Mouse (Mus musculus): Measurements from ENCODE around the gene Tmem213. TPM values are rescaled to one million over a fixed set of nuclear protein-coding genes. Genes with fewer than 3 reads are reported as not detected.

The Tmem213 gene
- polyA plus RNA-seq, 1 experiment from 2014 or later = not detected

- WGBS = 91% methylated on average over 5 of the region's 5 CpGs
- no peaks in the 10 kb centered on the region for H3K9me3 ChIP-seq (ENCODE audit: control insufficient read depth, low read length)
- no peak overlapping the region for H3K9ac ChIP-seq (ENCODE audit: low read depth, low read length)
- H3K27me3 ChIP-seq (replicated peaks; ENCODE audit: control insufficient read depth, insufficient read depth, low read length) = no peaks in the 10 kb centered on the region
- H3K27ac ChIP-seq (ENCODE audit: low read length) = no peak overlapping the region
- H3K4me2 ChIP-seq (ENCODE audit: low read depth, low read length) = no peak overlapping the region
- H3K36me3 ChIP-seq (ENCODE audit: control insufficient read depth, insufficient read depth, low read length) = no peaks in the 10 kb centered on the region
- no peak for ATAC-seq
- peaks cover 7% of the 10 kb centered on the region; the same call in 1 of the 2 replicates for H3K4me1 ChIP-seq (ENCODE audit: control insufficient read depth, insufficient read depth, low read length)
- no peak overlapping the region for H3K4me3 ChIP-seq (ENCODE audit: low read length)
Observed at GRCm38 (mm10) chr6:38108449-38108848, 606 bp upstream of the Tmem213 start.

GRCm38 (mm10) chr6:38109871-38110270, 816 bp downstream of the Tmem213 start:
- Histone ChIP-seq H3K9ac (ENCODE audit: low read depth, low read length) (no peak overlapping the region), H3K27me3 (replicated peaks; ENCODE audit: control insufficient read depth, insufficient read depth, low read length) (no peaks in the 10 kb centered on the region), H3K36me3 (ENCODE audit: control insufficient read depth, insufficient read depth, low read length) (no peaks in the 10 kb centered on the region), H3K4me1 (ENCODE audit: control insufficient read depth, insufficient read depth, low read length) (peaks cover 7% of the 10 kb centered on the region; the same call in 1 of the 2 replicates), H3K27ac (ENCODE audit: low read length) (no peak overlapping the region), H3K4me3 (ENCODE audit: low read length) (no peak overlapping the region), H3K9me3 (ENCODE audit: control insufficient read depth, low read length) (no peaks in the 10 kb centered on the region), H3K4me2 (ENCODE audit: low read depth, low read length) (no peak overlapping the region)
- 19% methylated on average over 9 of the region's 9 CpGs for WGBS
- ATAC-seq = no peak

- H3K27ac ChIP-seq (ENCODE audit: low read length) = no peak overlapping the region
- ATAC-seq = peak; percentile 44
- H3K4me2 ChIP-seq (ENCODE audit: low read depth, low read length) = no peak overlapping the region
Observed at GRCm38 (mm10) chr6:38110859-38111258, 1.8 kb downstream of the Tmem213 start.

GRCm38 (mm10) chr6:38116107-38116770, 7.2 kb downstream of the Tmem213 start:
- Histone ChIP-seq H3K9ac (ENCODE audit: low read depth, low read length) (no peak overlapping the region), H3K27me3 (replicated peaks; ENCODE audit: control insufficient read depth, insufficient read depth, low read length) (no peaks in the 10 kb centered on the region), H3K27ac (ENCODE audit: low read length) (no peak overlapping the region), H3K36me3 (ENCODE audit: control insufficient read depth, insufficient read depth, low read length) (no peaks in the 10 kb centered on the region), H3K4me3 (ENCODE audit: low read length) (no peak overlapping the region), H3K9me3 (ENCODE audit: control insufficient read depth, low read length) (no peaks in the 10 kb centered on the region), H3K4me1 (ENCODE audit: control insufficient read depth, insufficient read depth, low read length) (no peaks in the 10 kb centered on the region), H3K4me2 (ENCODE audit: low read depth, low read length) (no peak overlapping the region)
- WGBS = 47% methylated on average over 4 of the region's 4 CpGs
- ATAC-seq = no peak

More at GRCm38 (mm10) chr6:38110859-38111258, 1.8 kb downstream of the Tmem213 start:
- Histone ChIP-seq H3K27me3 (replicated peaks; ENCODE audit: control insufficient read depth, insufficient read depth, low read length) (no peaks in the 10 kb centered on the region), H3K9ac (ENCODE audit: low read depth, low read length) (no peak overlapping the region), H3K4me3 (ENCODE audit: low read length) (no peak overlapping the region), H3K4me1 (ENCODE audit: control insufficient read depth, insufficient read depth, low read length) (peaks cover 7% of the 10 kb centered on the region; the same call in 1 of the 2 replicates), H3K36me3 (ENCODE audit: control insufficient read depth, insufficient read depth, low read length) (no peaks in the 10 kb centered on the region), H3K9me3 (ENCODE audit: control insufficient read depth, low read length) (no peaks in the 10 kb centered on the region)
- 54% methylated on average over 9 of the region's 9 CpGs for WGBS

GRCm38 (mm10) chr6:38118341-38118740, 9.3 kb downstream of the Tmem213 start:
- Histone ChIP-seq H3K9me3 (ENCODE audit: control insufficient read depth, low read length) (no peaks in the 10 kb centered on the region), H3K9ac (ENCODE audit: low read depth, low read length) (no peak overlapping the region), H3K4me1 (ENCODE audit: control insufficient read depth, insufficient read depth, low read length) (no peaks in the 10 kb centered on the region), H3K4me3 (ENCODE audit: low read length) (no peak overlapping the region), H3K27ac (ENCODE audit: low read length) (no peak overlapping the region), H3K27me3 (replicated peaks; ENCODE audit: control insufficient read depth, insufficient read depth, low read length) (no peaks in the 10 kb centered on the region), H3K36me3 (ENCODE audit: control insufficient read depth, insufficient read depth, low read length) (no peaks in the 10 kb centered on the region), H3K4me2 (ENCODE audit: low read depth, low read length) (no peak overlapping the region)
- no peak for ATAC-seq
- 83% methylated on average over 6 of the region's 6 CpGs for WGBS

GRCm38 (mm10) chr6:38120681-38121371, 11.8 kb downstream of the Tmem213 start:
- WGBS = 52% methylated on average over 9 of the region's 9 CpGs
- peak; percentile 56 for ATAC-seq
- H3K4me1 ChIP-seq (ENCODE audit: control insufficient read depth, insufficient read depth, low read length) = no peaks in the 10 kb centered on the region

GRCm38 (mm10) chr6:38121843-38122242, 12.8 kb downstream of the Tmem213 start:
- 80% methylated on average over 5 of the region's 5 CpGs for WGBS
- Histone ChIP-seq H3K4me1 (ENCODE audit: control insufficient read depth, insufficient read depth, low read length) (no peaks in the 10 kb centered on the region), H3K36me3 (ENCODE audit: control insufficient read depth, insufficient read depth, low read length) (no peaks in the 10 kb centered on the region), H3K27me3 (replicated peaks; ENCODE audit: control insufficient read depth, insufficient read depth, low read length) (no peaks in the 10 kb centered on the region), H3K27ac (ENCODE audit: low read length) (no peak overlapping the region), H3K4me3 (ENCODE audit: low read length) (no peak overlapping the region), H3K4me2 (ENCODE audit: low read depth, low read length) (no peak overlapping the region), H3K9me3 (ENCODE audit: control insufficient read depth, low read length) (no peaks in the 10 kb centered on the region), H3K9ac (ENCODE audit: low read depth, low read length) (no peak overlapping the region)
- no peak for ATAC-seq

More at GRCm38 (mm10) chr6:38120681-38121371, 11.8 kb downstream of the Tmem213 start:
- Histone ChIP-seq H3K4me3 (ENCODE audit: low read length) (no peak overlapping the region), H3K9me3 (ENCODE audit: control insufficient read depth, low read length) (no peaks in the 10 kb centered on the region), H3K36me3 (ENCODE audit: control insufficient read depth, insufficient read depth, low read length) (no peaks in the 10 kb centered on the region), H3K27me3 (replicated peaks; ENCODE audit: control insufficient read depth, insufficient read depth, low read length) (no peaks in the 10 kb centered on the region), H3K4me2 (ENCODE audit: low read depth, low read length) (no peak overlapping the region), H3K27ac (ENCODE audit: low read length) (no peak overlapping the region), H3K9ac (ENCODE audit: low read depth, low read length) (no peak overlapping the region)

- no peak overlapping the region for H3K4me2 ChIP-seq (ENCODE audit: low read depth, low read length)
- no peak overlapping the region for H3K9ac ChIP-seq (ENCODE audit: low read depth, low read length)
- H3K27me3 ChIP-seq (replicated peaks; ENCODE audit: control insufficient read depth, insufficient read depth, low read length) = no peaks in the 10 kb centered on the region
- 61% methylated on average over 6 of the region's 6 CpGs for WGBS
- H3K27ac ChIP-seq (ENCODE audit: low read length) = no peak overlapping the region
- no peaks in the 10 kb centered on the region for H3K4me1 ChIP-seq (ENCODE audit: control insufficient read depth, insufficient read depth, low read length)
- no peak overlapping the region for H3K4me3 ChIP-seq (ENCODE audit: low read length)
- peak; percentile 54 for ATAC-seq
- no peaks in the 10 kb centered on the region for H3K9me3 ChIP-seq (ENCODE audit: control insufficient read depth, low read length)
- no peaks in the 10 kb centered on the region for H3K36me3 ChIP-seq (ENCODE audit: control insufficient read depth, insufficient read depth, low read length)
Observed at GRCm38 (mm10) chr6:38122791-38123190, 13.7 kb downstream of the Tmem213 start.

- no peak for ATAC-seq
- 80% methylated on average over 18 of the region's 18 CpGs for WGBS
- Histone ChIP-seq H3K36me3 (ENCODE audit: control insufficient read depth, insufficient read depth, low read length) (peaks cover 4% of the 10 kb centered on the region), H3K9ac (ENCODE audit: low read depth, low read length) (no peak overlapping the region), H3K4me1 (ENCODE audit: control insufficient read depth, insufficient read depth, low read length) (no peaks in the 10 kb centered on the region), H3K27me3 (replicated peaks; ENCODE audit: control insufficient read depth, insufficient read depth, low read length) (no peaks in the 10 kb centered on the region), H3K9me3 (ENCODE audit: control insufficient read depth, low read length) (no peaks in the 10 kb centered on the region), H3K4me2 (ENCODE audit: low read depth, low read length) (no peak overlapping the region), H3K4me3 (ENCODE audit: low read length) (no peak overlapping the region), H3K27ac (ENCODE audit: low read length) (no peak overlapping the region)
Observed at GRCm38 (mm10) chr6:38123471-38124206, 14.6 kb downstream of the Tmem213 start.
